Mouse (Mus musculus): ENCODE data around the gene Brwd1. TPM values are rescaled to one million over a fixed set of nuclear protein-coding genes. Genes with fewer than 3 reads are reported as not detected.
A peak's percentile ranks its signal among the peaks of the same experiment; 100 is the strongest.
"Not testable (repeated sequence)": the region's sequence is repeated elsewhere in the genome, so short reads cannot be mapped to it uniquely, and the experiment has no call there.

The Brwd1 gene
- polyA plus RNA-seq, 1 experiment from 2014 or later, result 107 TPM

GRCm38 (mm10) chr16:95984911-95985310 lies 97.4 kb downstream of the Brwd1 start:
- Histone ChIP-seq H3K9ac (ENCODE audit: low read depth, low read length) (no peak overlapping the region), H3K4me3 (ENCODE audit: low read depth, low read length) (no peak overlapping the region), H3K27me3 (replicated peaks; ENCODE audit: control insufficient read depth, insufficient read depth, low read length) (no peaks in the 10 kb centered on the region), H3K9me3 (ENCODE audit: control insufficient read depth, low read length) (no peaks in the 10 kb centered on the region), H3K4me1 (ENCODE audit: control insufficient read depth, insufficient read depth, low read length) (0 out of 2 replicates have a peak, but pooled peaks cover 2% of the 10 kb centered on the region), H3K36me3 (ENCODE audit: control insufficient read depth, insufficient read depth, low read length) (peaks cover 65% of the 10 kb centered on the region), H3K27ac (replicated peaks; ENCODE audit: low read depth, low read length) (no peak overlapping the region), H3K4me2 (ENCODE audit: low read depth, low read length) (no peak overlapping the region)
- WGBS, result 83% methylated on average over 5 of the region's 5 CpGs
- DNase-seq (ENCODE audit: low spot score) (no peak), ATAC-seq (ENCODE audit: low read depth) (no peak)

GRCm38 (mm10) chr16:95983601-95984000 lies 98.7 kb downstream of the Brwd1 start:
- no peak overlapping the region for H3K9ac ChIP-seq (ENCODE audit: low read depth, low read length)
- 81% methylated on average over 7 of the region's 7 CpGs for WGBS
- no peak overlapping the region for H3K4me2 ChIP-seq (ENCODE audit: low read depth, low read length)
- no peak for DNase-seq (ENCODE audit: low spot score)
- peaks cover 78% of the 10 kb centered on the region for H3K36me3 ChIP-seq (ENCODE audit: control insufficient read depth, insufficient read depth, low read length)
- H3K27ac ChIP-seq (replicated peaks; ENCODE audit: low read depth, low read length), result no peak overlapping the region
- no peaks in the 10 kb centered on the region for H3K27me3 ChIP-seq (replicated peaks; ENCODE audit: control insufficient read depth, insufficient read depth, low read length)
- H3K4me3 ChIP-seq (ENCODE audit: low read depth, low read length), result no peak overlapping the region
- no peaks in the 10 kb centered on the region for H3K9me3 ChIP-seq (ENCODE audit: control insufficient read depth, low read length)
- no peaks in the 10 kb centered on the region for H3K4me1 ChIP-seq (ENCODE audit: control insufficient read depth, insufficient read depth, low read length)
- ATAC-seq (ENCODE audit: low read depth), result no peak

GRCm38 (mm10) chr16:95970841-95971240 lies 111.5 kb downstream of the Brwd1 start:
- Histone ChIP-seq H3K36me3 (ENCODE audit: control insufficient read depth, insufficient read depth, low read length) (no peaks in the 10 kb centered on the region), H3K4me3 (ENCODE audit: low read depth, low read length) (no peak overlapping the region), H3K27ac (replicated peaks; ENCODE audit: low read depth, low read length) (no peak overlapping the region), H3K4me2 (ENCODE audit: low read depth, low read length) (no peak overlapping the region), H3K9me3 (ENCODE audit: control insufficient read depth, low read length) (no peaks in the 10 kb centered on the region), H3K4me1 (ENCODE audit: control insufficient read depth, insufficient read depth, low read length) (no peaks in the 10 kb centered on the region), H3K9ac (ENCODE audit: low read depth, low read length) (no peak overlapping the region), H3K27me3 (replicated peaks; ENCODE audit: control insufficient read depth, insufficient read depth, low read length) (no peaks in the 10 kb centered on the region)
- ATAC-seq (ENCODE audit: low read depth) (no peak), DNase-seq (ENCODE audit: low spot score) (no peak)
- 76% methylated on average over 2 of the region's 2 CpGs for WGBS

GRCm38 (mm10) chr16:95967455-95967854 lies 114.9 kb downstream of the Brwd1 start:
- DNase-seq (ENCODE audit: low spot score), result no peak
- ATAC-seq (ENCODE audit: low read depth), result no peak
- no peak overlapping the region for H3K9ac ChIP-seq (ENCODE audit: low read depth, low read length)
- H3K9me3 ChIP-seq (ENCODE audit: control insufficient read depth, low read length), result no peaks in the 10 kb centered on the region
- no peaks in the 10 kb centered on the region for H3K27me3 ChIP-seq (replicated peaks; ENCODE audit: control insufficient read depth, insufficient read depth, low read length)
- H3K4me2 ChIP-seq (ENCODE audit: low read depth, low read length), result no peak overlapping the region
- H3K36me3 ChIP-seq (ENCODE audit: control insufficient read depth, insufficient read depth, low read length), result no peaks in the 10 kb centered on the region
- H3K4me1 ChIP-seq (ENCODE audit: control insufficient read depth, insufficient read depth, low read length), result peaks cover 6% of the 10 kb centered on the region
- 76% methylated on average over 11 of the region's 11 CpGs for WGBS
- no peak overlapping the region for H3K4me3 ChIP-seq (ENCODE audit: low read depth, low read length)
- no peak overlapping the region for H3K27ac ChIP-seq (replicated peaks; ENCODE audit: low read depth, low read length)

GRCm38 (mm10) chr16:95964427-95965023 lies 117.8 kb downstream of the Brwd1 start:
- Histone ChIP-seq H3K4me2 (ENCODE audit: low read depth, low read length) (no peak overlapping the region), H3K27ac (replicated peaks; ENCODE audit: low read depth, low read length) (no peak overlapping the region), H3K27me3 (replicated peaks; ENCODE audit: control insufficient read depth, insufficient read depth, low read length) (no peaks in the 10 kb centered on the region), H3K4me3 (ENCODE audit: low read depth, low read length) (no peak overlapping the region), H3K9ac (ENCODE audit: low read depth, low read length) (no peak overlapping the region), H3K4me1 (ENCODE audit: control insufficient read depth, insufficient read depth, low read length) (peaks cover 6% of the 10 kb centered on the region), H3K36me3 (ENCODE audit: control insufficient read depth, insufficient read depth, low read length) (no peaks in the 10 kb centered on the region), H3K9me3 (ENCODE audit: control insufficient read depth, low read length) (no peaks in the 10 kb centered on the region)
- ATAC-seq (ENCODE audit: low read depth) (no peak), DNase-seq (ENCODE audit: low spot score) (peak; percentile 82)
- WGBS, result 25% methylated on average over 11 of the region's 11 CpGs

GRCm38 (mm10) chr16:95961484-95961883 lies 120.8 kb downstream of the Brwd1 start:
- DNase-seq (ENCODE audit: low spot score); H3K4me3 ChIP-seq (ENCODE audit: low read depth, low read length); H3K9ac ChIP-seq (ENCODE audit: low read depth, low read length); H3K36me3 ChIP-seq (ENCODE audit: control insufficient read depth, insufficient read depth, low read length); H3K4me2 ChIP-seq (ENCODE audit: low read depth, low read length); H3K27me3 ChIP-seq (replicated peaks; ENCODE audit: control insufficient read depth, insufficient read depth, low read length); H3K9me3 ChIP-seq (ENCODE audit: control insufficient read depth, low read length); ATAC-seq (ENCODE audit: low read depth); H3K4me1 ChIP-seq (ENCODE audit: control insufficient read depth, insufficient read depth, low read length); H3K27ac ChIP-seq (replicated peaks; ENCODE audit: low read depth, low read length): not testable (repeated sequence)
- WGBS, result 63% methylated on average over 1 of the region's 1 CpGs

- DNase-seq (ENCODE audit: low spot score); H3K4me2 ChIP-seq (ENCODE audit: low read depth, low read length); H3K4me3 ChIP-seq (ENCODE audit: low read depth, low read length); H3K4me1 ChIP-seq (ENCODE audit: control insufficient read depth, insufficient read depth, low read length); H3K27me3 ChIP-seq (replicated peaks; ENCODE audit: control insufficient read depth, insufficient read depth, low read length); H3K27ac ChIP-seq (replicated peaks; ENCODE audit: low read depth, low read length); H3K9me3 ChIP-seq (ENCODE audit: control insufficient read depth, low read length); H3K9ac ChIP-seq (ENCODE audit: low read depth, low read length); ATAC-seq (ENCODE audit: low read depth); H3K36me3 ChIP-seq (ENCODE audit: control insufficient read depth, insufficient read depth, low read length): not testable (repeated sequence)
- 98% methylated on average over 2 of the region's 2 CpGs for WGBS
These were observed 121.6 kb downstream of the Brwd1 start for GRCm38 (mm10) chr16:95960689-95961088.

GRCm38 (mm10) chr16:95958080-95958479 lies 124.2 kb downstream of the Brwd1 start:
- H3K4me2 ChIP-seq (ENCODE audit: low read depth, low read length), result no peak overlapping the region
- H3K4me3 ChIP-seq (ENCODE audit: low read depth, low read length), result no peak overlapping the region
- no peak for ATAC-seq (ENCODE audit: low read depth)
- no peaks in the 10 kb centered on the region for H3K36me3 ChIP-seq (ENCODE audit: control insufficient read depth, insufficient read depth, low read length)
- H3K27ac ChIP-seq (replicated peaks; ENCODE audit: low read depth, low read length), result no peak overlapping the region
- peaks cover 5% of the 10 kb centered on the region for H3K4me1 ChIP-seq (ENCODE audit: control insufficient read depth, insufficient read depth, low read length)
- no peaks in the 10 kb centered on the region; the same call in 1 of the 2 replicates for H3K9me3 ChIP-seq (ENCODE audit: control insufficient read depth, low read length)
- H3K27me3 ChIP-seq (replicated peaks; ENCODE audit: control insufficient read depth, insufficient read depth, low read length), result no peaks in the 10 kb centered on the region
- no peak for DNase-seq (ENCODE audit: low spot score)
- 86% methylated on average over 8 of the region's 8 CpGs for WGBS
- no peak overlapping the region for H3K9ac ChIP-seq (ENCODE audit: low read depth, low read length)

- 60% methylated on average over 5 of the region's 5 CpGs for WGBS
- Histone ChIP-seq H3K27me3 (replicated peaks; ENCODE audit: control insufficient read depth, insufficient read depth, low read length) (no peaks in the 10 kb centered on the region), H3K4me2 (ENCODE audit: low read depth, low read length) (no peak overlapping the region), H3K36me3 (ENCODE audit: control insufficient read depth, insufficient read depth, low read length) (no peaks in the 10 kb centered on the region), H3K27ac (replicated peaks; ENCODE audit: low read depth, low read length) (no peak overlapping the region), H3K4me1 (ENCODE audit: control insufficient read depth, insufficient read depth, low read length) (no peaks in the 10 kb centered on the region), H3K9me3 (ENCODE audit: control insufficient read depth, low read length) (no peaks in the 10 kb centered on the region; the same call in 1 of the 2 replicates), H3K9ac (ENCODE audit: low read depth, low read length) (no peak overlapping the region), H3K4me3 (ENCODE audit: low read depth, low read length) (no peak overlapping the region)
- ATAC-seq (ENCODE audit: low read depth) (no peak), DNase-seq (ENCODE audit: low spot score) (no peak)
These were observed 125.7 kb downstream of the Brwd1 start for GRCm38 (mm10) chr16:95956618-95957017.

Data from embryonic facial prominence, embryonic 14.5 days (tissue).